Comparison of ENCODE assay signal across 7 mouse cellular contexts in genomic region chr9:55110059-55110834, GRCm38 (mm10). TPM values are rescaled to one million over a fixed set of nuclear protein-coding genes. Genes with fewer than 3 reads are reported as not detected.
DNase-seq lines count a peak whose midpoint lies in the region; ATAC-seq and TF ChIP-seq lines count a peak whose summit lies in the region.

No protein-coding gene starts in this region.

- no peak overlapping the region for H3K4me2 ChIP-seq in intestine, postnatal 0 days (replicated peaks; ENCODE audit: low read depth)
- no peak overlapping the region for H3K4me2 ChIP-seq in midbrain, embryonic 12.5 days (replicated peaks)

- peak; percentile 90 for DNase-seq in adrenal gland, postnatal 10 days
- peak; percentile 90 for DNase-seq in embryonic facial prominence, embryonic 10.5 days (ENCODE audit: low spot score)
- peak; percentile 76 to 77 for DNase-seq in left cerebral cortex, postnatal 36 days (ENCODE audit: low spot score in 2 of 2)

- no peak overlapping the region for H3K4me3 ChIP-seq in embryonic facial prominence, embryonic 10.5 days
- no peak overlapping the region for H3K4me3 ChIP-seq in intestine, postnatal 0 days (ENCODE audit: low read depth, low read length)
- no peak overlapping the region for H3K4me3 ChIP-seq in midbrain, embryonic 12.5 days
- no peak overlapping the region for H3K4me3 ChIP-seq in small intestine, adult 2 months (ENCODE audit: low read depth, low read length)

- H3K4me1 ChIP-seq in embryonic facial prominence, embryonic 10.5 days: peaks cover 9% of the 10 kb centered on the region; the same call in 1 of the 2 replicates
- H3K4me1 ChIP-seq in intestine, postnatal 0 days (replicated peaks; ENCODE audit: control insufficient read depth, insufficient read depth, low read length): no peaks in the 10 kb centered on the region
- H3K4me1 ChIP-seq in midbrain, embryonic 12.5 days: no peaks in the 10 kb centered on the region
- no peaks in the 10 kb centered on the region for H3K4me1 ChIP-seq in small intestine, adult 2 months (ENCODE audit: control insufficient read depth, insufficient read depth, insufficient read length, low read length)

- ATAC-seq in granulocyte monocyte progenitor cell, adult 5-6 weeks (replicated peaks; ENCODE audit: poor library complexity, severe bottlenecking): peak; percentile 99
- peak; percentile 85 for ATAC-seq in intestine, postnatal 0 days
- ATAC-seq in midbrain, embryonic 12.5 days (ENCODE audit: low FRiP score, low read depth): peak; percentile 93

- H3K27me3 ChIP-seq in embryonic facial prominence, embryonic 10.5 days (replicated peaks; ENCODE audit: low read depth, poor library complexity, severe bottlenecking): no peaks in the 10 kb centered on the region
- H3K27me3 ChIP-seq in intestine, postnatal 0 days (replicated peaks; ENCODE audit: control insufficient read depth, insufficient read depth, low read length): no peaks in the 10 kb centered on the region
- H3K27me3 ChIP-seq in midbrain, embryonic 12.5 days: peaks cover 8% of the 10 kb centered on the region
- H3K27me3 ChIP-seq in small intestine, adult 2 months (ENCODE audit: control insufficient read depth, insufficient read depth, low read length): no peaks in the 10 kb centered on the region

- H3K27ac ChIP-seq in embryonic facial prominence, embryonic 10.5 days (replicated peaks): no peak overlapping the region
- H3K27ac ChIP-seq in intestine, postnatal 0 days (ENCODE audit: low read depth, low read length): no peak overlapping the region
- H3K27ac ChIP-seq in midbrain, embryonic 12.5 days (replicated peaks): no peak overlapping the region
- H3K27ac ChIP-seq in small intestine, adult 2 months (ENCODE audit: insufficient read depth, low read depth, low read length): no peak overlapping the region

- H3K36me3 ChIP-seq in embryonic facial prominence, embryonic 10.5 days (replicated peaks): no peaks in the 10 kb centered on the region
- no peaks in the 10 kb centered on the region for H3K36me3 ChIP-seq in intestine, postnatal 0 days (ENCODE audit: control insufficient read depth, insufficient read depth)
- no peaks in the 10 kb centered on the region for H3K36me3 ChIP-seq in midbrain, embryonic 12.5 days
- no peaks in the 10 kb centered on the region for H3K36me3 ChIP-seq in small intestine, adult 2 months (ENCODE audit: control insufficient read depth, insufficient read depth, low read length)

- WGBS in embryonic facial prominence, embryonic 10.5 days: 32% methylated on average over 16 of the region's 16 CpGs
- 28% methylated on average over 16 of the region's 16 CpGs for WGBS in intestine, postnatal 0 days
- WGBS in midbrain, embryonic 12.5 days: 33% methylated on average over 16 of the region's 16 CpGs
- WGBS in small intestine, adult 2 months: 31% methylated on average over 16 of the region's 16 CpGs

- peak; percentile 93 for TF ChIP-seq CTCF in intestine, postnatal 0 days (IDR thresholded peaks at IDR 0.05; ENCODE audit: low read depth)
- TF ChIP-seq CTCF in small intestine, adult 2 months (IDR thresholded peaks at IDR 0.05; ENCODE audit: extremely low read depth, insufficient read length, insufficient replicate concordance, low read depth, low read length): peak; percentile 85; the same call in 1 of the 2 replicates

- no peak overlapping the region for H3K9ac ChIP-seq in intestine, postnatal 0 days (ENCODE audit: low read depth, low read length)
- H3K9ac ChIP-seq in midbrain, embryonic 12.5 days (replicated peaks): no peak overlapping the region

- intact Hi-C loops in left cerebral cortex, postnatal 36 days (cut with DNase I): loop anchor here (1.0 kb wide), 1 partner anchor 86 kb away; no protein-coding TSS in a partner anchor

- H3K9me3 ChIP-seq in embryonic facial prominence, embryonic 10.5 days: no peaks in the 10 kb centered on the region
- H3K9me3 ChIP-seq in intestine, postnatal 0 days (ENCODE audit: control insufficient read depth): no peaks in the 10 kb centered on the region
- no peaks in the 10 kb centered on the region for H3K9me3 ChIP-seq in midbrain, embryonic 12.5 days

- no peak for TF ChIP-seq POLR2A in small intestine, adult 2 months (IDR thresholded peaks at IDR 0.05; ENCODE audit: low read depth, low read length)

RNA-seq across cellular contexts. Expression of gene Ube2q2, which starts 38.4 kb away (rescaled TPM):
- 10 to 100 TPM; 39.2 to 39.6 TPM for total RNA-seq in adrenal gland, postnatal 10 days (2021)
- polyA plus RNA-seq in embryonic facial prominence, embryonic 10.5 days (2016; fragmentation: Nextera tagmentation; extraction: Ambion mirVana): 37.7 and 42.2 TPM in 2 replicates
- 31.9 and 37.6 TPM in 2 replicates for total RNA-seq in granulocyte monocyte progenitor cell, adult 5-6 weeks (2014; fragmentation: Nextera tagmentation)
- 46.8 and 51.0 TPM in 2 replicates for total RNA-seq in granulocyte monocyte progenitor cell, adult 5-6 weeks (2017)
- 17.0 TPM in 2 replicates for polyA plus RNA-seq in intestine, postnatal 0 days (2015; fragmentation: Nextera tagmentation; extraction: Ambion mirVana)
- total RNA-seq in left cerebral cortex, postnatal 36 days (2021): 10 to 100 TPM; 65.6 to 66.4 TPM
- polyA plus RNA-seq in midbrain, embryonic 12.5 days (2016; fragmentation: Nextera tagmentation; extraction: Ambion mirVana): 47.0 and 48.6 TPM in 2 replicates
- polyA plus RNA-seq in small intestine, adult 2 months (2012; rRNA removed): 3.2 and 5.3 TPM in 2 replicates
